Mouse (Mus musculus) frontal cortex, adult 2 months (tissue): ENCODE data around the gene Hbb-y. TPM values are rescaled to one million over a fixed set of nuclear protein-coding genes. Genes with fewer than 3 reads are reported as not detected.
"Not testable (repeated sequence)": the region's sequence is repeated elsewhere in the genome, so short reads cannot be mapped to it uniquely, and the experiment has no call there.

Source experiments
- DNase-seq, 2 experiments: peaks; one replicate each; pipeline ENCODE4 v3.0.0; 2022; ENCODE audit warnings: low spot score in 1 of 2; ENCODE audit errors: extremely low spot score in 1 of 2
- polyA plus RNA-seq: library from polyadenylated mRNA; depleted of rRNA; stranded (reverse); fragments of >200 nt; gene quantifications from 2 replicates; pipeline ENCODE4 v1.2.3, GENCODE M21; 2012; rRNA removed

The Hbb-y gene
- polyA plus RNA-seq, 1 experiment = 20.5 TPM

- no peak for DNase-seq
Measured at GRCm38 (mm10) chr7:103813766-103814165, 39.2 kb downstream of the Hbb-y start, which contains the start of gene Hbb-bt. Gene Hbb-bt (minus strand): TSS chr7:103813996.

- not testable (repeated sequence) for DNase-seq
Measured at GRCm38 (mm10) chr7:103813152-103813551, 39.9 kb downstream of the Hbb-y start.

- no peak for DNase-seq
Measured at GRCm38 (mm10) chr7:103812174-103812573, 40.8 kb downstream of the Hbb-y start.

- DNase-seq = no peak
Measured at GRCm38 (mm10) chr7:103811223-103811845, 41.7 kb downstream of the Hbb-y start.

- DNase-seq = no peak
Measured at GRCm38 (mm10) chr7:103810746-103811145, 42.3 kb downstream of the Hbb-y start.

DNA sequence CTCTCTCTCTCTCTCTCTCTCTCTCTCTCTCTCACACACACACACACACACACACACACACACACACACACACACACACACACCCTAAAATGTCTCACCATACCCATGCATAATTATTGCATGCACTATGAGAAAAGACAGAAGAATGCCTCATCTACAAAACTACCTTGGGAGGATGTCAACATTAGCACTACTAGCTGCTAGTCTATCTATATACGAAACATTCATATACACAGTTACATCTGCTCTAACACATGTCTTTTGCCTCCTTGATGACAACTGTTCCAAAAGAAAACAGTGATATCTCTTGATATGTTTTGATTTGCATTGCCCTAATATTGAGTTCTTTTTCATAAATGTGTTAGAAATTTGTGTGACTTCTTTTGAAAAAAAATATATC is 42.7 kb downstream of the Hbb-y start:
- DNase-seq = no peak

DNA sequence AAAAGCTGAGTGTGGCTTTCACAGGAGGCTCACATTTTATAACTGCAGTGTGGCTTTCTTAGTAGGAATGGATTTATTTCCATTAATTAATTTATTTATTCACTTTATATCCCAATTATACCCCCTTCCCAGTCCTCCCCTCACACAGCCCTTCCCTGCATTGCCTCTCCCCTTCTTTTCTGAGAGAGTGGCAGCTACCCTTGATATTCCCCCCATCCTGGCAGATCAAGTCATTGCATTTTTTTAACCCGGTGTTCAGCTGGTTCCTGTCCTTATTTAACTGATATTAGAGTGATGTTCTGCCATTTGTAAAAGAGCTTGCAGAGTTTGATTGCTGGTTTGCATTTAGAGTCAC is 43.2 kb downstream of the Hbb-y start:
- no peak for DNase-seq

DNA sequence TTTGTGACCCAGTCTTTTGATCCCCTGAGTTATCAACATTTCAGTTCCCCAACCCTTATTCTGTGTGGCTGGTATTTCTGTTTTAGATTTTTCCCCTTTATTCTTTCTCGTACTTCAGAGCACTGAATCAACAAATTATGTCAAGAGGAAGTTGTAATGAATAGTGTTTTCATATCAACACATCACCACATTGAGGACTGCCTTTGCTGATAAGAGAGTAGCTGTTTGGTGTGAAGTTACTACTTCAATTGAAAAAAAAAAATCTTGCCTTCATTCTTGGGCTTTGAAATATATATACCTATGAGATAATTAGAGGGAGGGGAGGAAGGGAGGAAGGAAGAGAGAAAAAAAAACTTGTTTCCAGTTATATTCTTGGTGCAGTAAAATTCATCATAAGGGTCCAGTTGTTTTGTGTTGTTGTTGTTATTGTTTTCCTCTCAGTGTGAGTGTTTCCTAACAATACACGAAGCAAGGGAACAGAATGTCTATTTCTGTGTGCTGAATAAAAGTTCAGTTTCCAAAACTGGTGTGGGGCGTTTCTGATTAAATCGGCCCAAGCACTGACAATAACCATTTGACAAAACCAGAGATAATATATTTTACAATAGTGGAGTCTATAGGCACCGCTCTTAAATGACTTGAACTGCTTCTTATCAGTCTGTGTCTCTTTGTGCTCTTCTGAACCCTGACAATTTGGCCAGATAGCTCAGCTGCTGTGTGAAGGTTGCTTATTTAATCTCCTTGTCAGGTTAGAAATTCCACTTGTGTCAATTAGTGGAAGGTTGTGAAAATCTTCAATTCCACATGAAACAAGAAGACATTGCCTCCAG is 43.8 kb downstream of the Hbb-y start:
- no peak for DNase-seq

DNA sequence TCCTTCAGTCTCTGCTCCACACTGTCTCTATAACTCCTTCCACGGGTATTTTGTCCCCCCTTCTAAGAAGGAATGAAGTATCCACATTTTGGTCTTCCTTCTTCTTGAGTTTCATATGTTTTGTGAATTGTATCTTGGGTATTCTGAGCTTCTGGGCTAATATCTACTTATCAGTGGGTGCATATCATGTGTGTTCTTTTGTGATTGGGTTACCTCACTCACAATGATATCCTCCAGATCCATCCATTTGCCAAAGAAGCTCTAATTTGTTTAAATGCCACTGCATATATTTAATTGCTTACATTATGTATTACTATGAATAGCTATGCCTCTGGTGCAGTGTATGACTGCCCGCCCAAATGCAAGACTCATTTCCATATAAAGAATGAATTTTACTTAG is 44.9 kb downstream of the Hbb-y start:
- not testable (repeated sequence) for DNase-seq

DNA sequence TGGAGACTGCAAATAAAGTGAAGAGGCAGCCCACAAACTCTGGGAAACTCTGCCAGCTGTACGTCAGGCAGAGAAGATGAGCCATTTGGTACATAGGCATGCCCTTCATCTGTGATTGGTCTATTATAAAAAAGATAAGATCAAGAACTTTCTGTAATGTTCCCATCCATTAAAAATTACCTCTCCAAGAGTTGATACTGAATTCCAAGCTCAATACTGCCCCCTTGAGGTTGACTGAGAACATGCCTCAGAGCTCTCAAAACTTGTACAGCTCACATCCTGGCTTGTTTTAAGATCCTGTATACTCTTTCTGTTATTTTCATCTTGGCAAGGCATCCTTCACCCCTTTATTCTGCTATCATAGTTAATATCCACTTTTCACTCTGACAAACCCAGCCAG is 46.2 kb downstream of the Hbb-y start:
- peak in 1 of 2 experiments; percentile 70 for DNase-seq

Other genes starting within 250 kb of the Hbb-y start
- gene Olfr620, start 240.7 kb downstream of the Hbb-y start, polyA plus RNA-seq = not detected in 2 replicates
- gene Olfr622, start 210.5 kb downstream of the Hbb-y start, polyA plus RNA-seq = not detected in 2 replicates
- gene Olfr623, start 189.5 kb downstream of the Hbb-y start, polyA plus RNA-seq = not detected in 2 replicates
- gene Olfr624, start 182.0 kb downstream of the Hbb-y start, polyA plus RNA-seq = 0.02 TPM in 1 of 2 replicates, not detected in the other
- not detected in 2 replicates for gene Olfr625-ps1, start 170.5 kb downstream of the Hbb-y start, polyA plus RNA-seq
- not detected in 2 replicates for gene Olfr243, start 138.5 kb downstream of the Hbb-y start, polyA plus RNA-seq
- not detected in 2 replicates for gene Olfr628, start 122.8 kb downstream of the Hbb-y start, polyA plus RNA-seq
- gene Olfr629, start 108.3 kb downstream of the Hbb-y start, polyA plus RNA-seq = not detected in 2 replicates
- gene Olfr630, start 95.9 kb downstream of the Hbb-y start, polyA plus RNA-seq = not detected in 2 replicates
- not detected in 2 replicates for gene Olfr69, start 81.6 kb downstream of the Hbb-y start, polyA plus RNA-seq
- not detected in 2 replicates for gene Olfr68, start 73.5 kb downstream of the Hbb-y start, polyA plus RNA-seq
- not detected in 2 replicates for gene Olfr67, start 61.4 kb downstream of the Hbb-y start, polyA plus RNA-seq
- gene Hbb-bt, start 39.2 kb downstream of the Hbb-y start, polyA plus RNA-seq = 66.4 and 91.1 TPM in 2 replicates
- 468 and 610 TPM in 2 replicates for gene Hbb-bs, start 25.1 kb downstream of the Hbb-y start, polyA plus RNA-seq
- not detected in 2 replicates for gene Hbb-bh2, start 12.7 kb downstream of the Hbb-y start, polyA plus RNA-seq
- 2.1 and 9.1 TPM in 2 replicates for gene Hbb-bh1, start 10.1 kb downstream of the Hbb-y start, polyA plus RNA-seq
- gene Olfr66, start 33.0 kb upstream of the Hbb-y start, polyA plus RNA-seq = not detected in 2 replicates
- not detected in 2 replicates for gene Olfr64, start 41.3 kb upstream of the Hbb-y start, polyA plus RNA-seq
- gene Olfr65, start 50.3 kb upstream of the Hbb-y start, polyA plus RNA-seq = not detected in 2 replicates
- not detected in 2 replicates for gene Olfr631, start 75.6 kb upstream of the Hbb-y start, polyA plus RNA-seq
- gene Olfr632, start 81.1 kb upstream of the Hbb-y start, polyA plus RNA-seq = not detected in 2 replicates
- gene Olfr633, start 91.2 kb upstream of the Hbb-y start, polyA plus RNA-seq = not detected in 2 replicates
- not detected in 2 replicates for gene Olfr635, start 117.9 kb upstream of the Hbb-y start, polyA plus RNA-seq
- not detected in 2 replicates for gene Olfr638, start 145.5 kb upstream of the Hbb-y start, polyA plus RNA-seq
- not detected in 2 replicates for gene Olfr639, start 164.1 kb upstream of the Hbb-y start, polyA plus RNA-seq
- gene Olfr640, start 172.4 kb upstream of the Hbb-y start, polyA plus RNA-seq = 0.11 TPM in 1 of 2 replicates, not detected in the other
- gene Olfr641, start 182.2 kb upstream of the Hbb-y start, polyA plus RNA-seq = not detected in 2 replicates
- not detected in 2 replicates for gene Olfr642, start 199.4 kb upstream of the Hbb-y start, polyA plus RNA-seq
- gene 4930516K23Rik, start 208.2 kb upstream of the Hbb-y start, polyA plus RNA-seq = not detected in 2 replicates
- 0.02 TPM in 1 of 2 replicates, not detected in the other for gene Olfr644, start 218.7 kb upstream of the Hbb-y start, polyA plus RNA-seq
- gene Olfr645, start 232.2 kb upstream of the Hbb-y start, polyA plus RNA-seq = not detected in 2 replicates